Mouse (Mus musculus) liver, postnatal 0 days (tissue): ENCODE measurements around the gene Mctp1.

ENCODE experiments used
- CTCF ChIP-seq: sonication (generic); IDR thresholded peaks from 2 replicates; pipeline ENCODE4 v1.5.1; 2016; ENCODE audit warnings: antibody characterized with exemption, low read depth
- EP300 ChIP-seq: IDR thresholded peaks from 2 replicates; pipeline ENCODE4 v1.6.1; 2016; ENCODE audit warnings: antibody characterized with exemption, low read depth, mild to moderate bottlenecking

DNA sequence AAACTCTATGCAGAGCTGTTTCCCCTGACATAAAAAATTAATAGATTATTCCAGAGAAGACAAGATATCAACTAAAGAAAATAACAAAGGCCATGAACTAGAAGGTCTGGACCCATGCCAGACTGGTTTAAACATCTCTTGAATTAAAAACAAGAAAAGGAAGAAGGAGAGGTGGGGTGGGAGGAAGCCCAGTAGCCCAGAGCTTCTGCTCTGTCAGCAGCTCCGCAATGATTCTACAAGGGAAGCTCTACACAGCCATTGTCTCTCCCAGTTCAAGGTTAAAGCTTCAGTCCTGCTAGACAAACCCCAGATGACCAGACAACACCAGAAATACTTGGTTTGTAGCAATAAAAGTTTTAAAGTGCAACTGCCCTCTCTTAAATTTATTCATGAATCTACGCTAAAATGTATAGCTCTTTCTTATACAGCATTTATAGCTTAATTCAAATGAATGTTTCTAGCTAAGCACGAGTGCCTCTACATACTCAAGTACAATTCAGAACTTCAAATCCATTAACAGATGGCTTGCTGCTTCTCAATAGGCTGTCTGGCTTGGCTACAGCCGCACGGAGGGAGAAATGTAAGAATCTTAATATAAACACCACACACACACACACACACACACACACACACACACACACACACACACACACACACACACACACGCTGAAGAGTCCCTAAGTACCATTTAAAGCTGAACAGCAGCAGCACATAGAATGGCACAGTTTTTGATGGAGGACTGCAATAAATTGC is 663.0 kb downstream of the Mctp1 start:
- no peak for TF ChIP-seq CTCF
- TF ChIP-seq EP300: no peak
